Mouse (Mus musculus): ENCODE measurements at regions not wholly inside any gene's neighbourhood (a gene's known extent, or its start where the extent isn't known, plus 50 kb on each side); places are given as distances from the start of the nearest gene placed in this dataset.

DNA sequence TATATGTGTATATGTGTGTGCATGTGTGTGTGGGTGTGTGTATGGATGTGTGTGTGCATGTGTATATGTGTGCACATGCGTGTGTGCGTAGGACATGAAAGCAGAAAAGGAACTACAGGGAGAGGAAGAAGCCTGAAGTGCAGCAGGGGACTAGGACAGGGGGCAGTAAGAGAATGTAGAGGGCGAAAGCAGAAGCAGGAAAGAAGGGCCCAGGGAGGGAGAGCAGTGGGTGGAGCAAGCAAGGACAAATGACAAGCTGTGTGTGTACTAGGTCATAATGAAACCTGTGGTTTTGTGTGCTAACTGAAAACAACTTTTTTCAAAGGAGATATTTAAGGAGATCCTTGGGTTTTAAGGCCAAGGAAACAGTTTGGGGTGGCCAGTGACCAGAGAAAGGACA, 73.4 kb upstream of the Lclat1 start:
- peaks cover 22 to 54% of the 10 kb centered on the region in 2 experiments for H3K4me1 ChIP-seq (ENCODE audit: control insufficient read depth in 1 of 2, insufficient read depth in 2 of 2)
- H3K27me3 ChIP-seq (replicated peaks): no peaks in the 10 kb centered on the region
- no peaks in the 10 kb centered on the region for H3K79me2 ChIP-seq (replicated peaks; ENCODE audit: control insufficient read depth, extremely low read depth, insufficient read depth, poor library complexity, severe bottlenecking)
- H3K27ac ChIP-seq (ENCODE audit: insufficient read depth, low read depth): peak overlapping the region; percentile 58
- dilution Hi-C loops (cut with MboI; ENCODE audit: extremely low pct_ligation_motif_present, extremely low pct_unique_long_range_greater_than_20kb, low sequenced_read_pairs) (no loop called here), in situ Hi-C loops (cut with MboI; ENCODE audit: low pct_ligation_motif_present, low pct_unique_long_range_greater_than_20kb, low sequenced_read_pairs) (no loop called here)
- H3K9ac ChIP-seq (ENCODE audit: insufficient read depth, low read depth): peak overlapping the region; percentile 37
- no peaks in the 10 kb centered on the region for H3K36me3 ChIP-seq (replicated peaks in 1 of 2; ENCODE audit: control insufficient read depth in 1 of 2, insufficient read depth in 1 of 2, low read length in 1 of 2)
- H3K9me3 ChIP-seq (replicated peaks; ENCODE audit: low read length): no peaks in the 10 kb centered on the region
- H3K4me3 ChIP-seq (replicated peaks in 1 of 3; ENCODE audit: low read depth in 2 of 3, low read length in 2 of 3, poor library complexity in 1 of 3): peak overlapping the region in 1 of 3 experiments; percentile 34
- peak overlapping the region; percentile 70 for H3K4me2 ChIP-seq (ENCODE audit: insufficient read depth, low read depth, poor library complexity, severe bottlenecking)
- TF ChIP-seq ZNF384 (IDR thresholded peaks at IDR 0.05; ENCODE audit: low read depth, low read length): peak; percentile 92
- peak; percentile 90 for TF ChIP-seq JUN (IDR thresholded peaks at IDR 0.05; ENCODE audit: insufficient read depth, low read depth, low read length)
- TF ChIP-seq NRF1 (IDR thresholded peaks at IDR 0.05; ENCODE audit: low read depth, low read length): peak; percentile 64
- TF ChIP-seq JUND (conservative IDR thresholded peaks at IDR 0.05; ENCODE audit: low read depth, low read length): peak; percentile 96
- peak; percentile 39 for TF ChIP-seq RAD21 (IDR thresholded peaks at IDR 0.05; ENCODE audit: low read depth, low read length)
- TF ChIP-seq ZC3H11A (IDR thresholded peaks at IDR 0.05; ENCODE audit: low read depth, low read length): no peak
- TF ChIP-seq CHD2 (IDR thresholded peaks at IDR 0.05; ENCODE audit: low read length): no peak
- peak; percentile 86 for TF ChIP-seq MEF2A (IDR thresholded peaks at IDR 0.05; ENCODE audit: borderline replicate concordance, low read depth, low read length)
- TF ChIP-seq IRF4 (IDR thresholded peaks at IDR 0.05; ENCODE audit: low read depth, low read length): peak; percentile 95
- TF ChIP-seq MAX (IDR thresholded peaks at IDR 0.05; ENCODE audit: low read length): peak; percentile 40; the same call in 1 of the 2 replicates
- TF ChIP-seq CTCF (conservative IDR thresholded peaks at IDR 0.05 in 1 of 2, IDR thresholded peaks at IDR 0.05 in 1 of 2; ENCODE audit: low read depth in 2 of 2, low read length in 2 of 2): peak in 1 of 2 experiments; percentile 32; a peak in 2 of 4 replicates
- TF ChIP-seq TBP (conservative IDR thresholded peaks at IDR 0.05; ENCODE audit: low read depth, low read length): peak; percentile 49; the same call in 1 of the 2 replicates
- TF ChIP-seq NELFE (IDR thresholded peaks at IDR 0.05; ENCODE audit: low read depth, low read length): no peak
- no peak for TF ChIP-seq MXI1 (IDR thresholded peaks at IDR 0.05; ENCODE audit: low read depth, low read length)
- peak; percentile 87 for TF ChIP-seq EP300 (IDR thresholded peaks at IDR 0.05; ENCODE audit: low read length)
- no peak for TF ChIP-seq E2F4 (IDR thresholded peaks at IDR 0.05; ENCODE audit: insufficient replicate concordance, low read depth, low read length)
- peak; percentile 69 for TF ChIP-seq ETS1 (conservative IDR thresholded peaks at IDR 0.05; ENCODE audit: low read depth, low read length)
- TF ChIP-seq USF1 (IDR thresholded peaks at IDR 0.05; ENCODE audit: low read depth, low read length): no peak
- no peak for TF ChIP-seq CHD1 (IDR thresholded peaks at IDR 0.05; ENCODE audit: low read depth, low read length)
- no peak for TF ChIP-seq ZMIZ1 (IDR thresholded peaks at IDR 0.05; ENCODE audit: low read depth, low read length)
- TF ChIP-seq HCFC1 (IDR thresholded peaks at IDR 0.05; ENCODE audit: low read depth, low read length): peak; percentile 32
- peak; percentile 52 for TF ChIP-seq ELF1 (IDR thresholded peaks at IDR 0.05; ENCODE audit: low read depth, low read length)
- peak; percentile 11 for TF ChIP-seq SMC3 (IDR thresholded peaks at IDR 0.05; ENCODE audit: low read depth, low read length)
- no peak for TF ChIP-seq BHLHE40 (IDR thresholded peaks at IDR 0.05; ENCODE audit: low read depth, low read length)
- TF ChIP-seq SIN3A (IDR thresholded peaks at IDR 0.05; ENCODE audit: low read length): 0 out of 2 replicates have a peak, but pooled peaks have one; percentile 29
- TF ChIP-seq TCF12 (IDR thresholded peaks at IDR 0.05; ENCODE audit: low read depth, low read length): peak; percentile 73
- TF ChIP-seq RCOR1 (conservative IDR thresholded peaks at IDR 0.05; ENCODE audit: low read depth, low read length): peak; percentile 52; the same call in 1 of the 2 replicates
- TF ChIP-seq MAZ (IDR thresholded peaks at IDR 0.05; ENCODE audit: low read depth, low read length): no peak; the same call in 1 of the 2 replicates
- DNase-seq (ENCODE audit: extremely low read depth): peak; percentile 91
